Mouse (Mus musculus) heart, postnatal 36 days (tissue): ENCODE data around the gene Cnih3. TPM values are rescaled to one million over a fixed set of nuclear protein-coding genes. Genes with fewer than 3 reads are reported as not detected.

Experiments
- DNase-seq, 2 experiments: peaks; one replicate each; pipeline ENCODE4 v3.0.0; 2021 to 2022
- intact Hi-C: fragments of 180-260 bp; cut with DNase I; formaldehyde crosslinking; loops from one replicate; pipeline ENCODE4 v1.15.1; 2025
- total RNA-seq, 2 experiments: library from RNA; stranded (reverse); gene quantifications; 2 replicates each; pipeline ENCODE4 v1.2.3; 2021

The Cnih3 gene
- total RNA-seq, 2 experiments from 2014 or later, result not detected

- intact Hi-C loops, result loop anchor here (5.0 kb wide), 1 partner anchor 102 kb away; no protein-coding TSS in a partner anchor
- DNase-seq, result peak; percentile 34 to 35
Measured at GRCm38 (mm10) chr1:181445630-181446257, 93.3 kb downstream of the Cnih3 start.

GRCm38 (mm10) chr1:181446591-181447114 is 94.2 kb downstream of the Cnih3 start:
- intact Hi-C loops, result loop anchor here (5.0 kb wide), 1 partner anchor 101 kb away; no protein-coding TSS in a partner anchor
- no peak for DNase-seq

DNA sequence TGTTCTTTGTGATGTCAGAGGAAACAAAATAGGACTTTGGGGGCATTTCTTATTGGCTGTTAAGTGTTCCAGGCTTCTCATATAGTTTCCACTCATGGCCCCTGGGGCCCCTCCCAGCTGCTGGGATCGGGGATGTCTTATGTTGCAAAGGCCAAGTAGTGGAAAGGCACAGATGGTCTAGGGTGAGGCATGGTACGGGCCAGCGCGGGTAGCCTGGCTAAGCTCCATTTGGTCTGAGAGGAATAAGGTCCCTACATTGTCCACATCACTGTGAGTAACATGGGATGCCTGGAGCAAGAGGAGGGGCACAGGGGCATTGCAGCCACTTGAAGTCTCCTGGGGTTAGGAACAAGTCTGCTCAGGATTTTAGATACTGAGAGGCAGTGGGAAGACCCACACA is 95.1 kb downstream of the Cnih3 start:
- no peak for DNase-seq
- intact Hi-C loops, result loop anchor here (5.0 kb wide), 1 partner anchor 100 kb away; no protein-coding TSS in a partner anchor

GRCm38 (mm10) chr1:181448041-181448440 is 95.6 kb downstream of the Cnih3 start:
- intact Hi-C loops, result loop anchor here (5.0 kb wide), 1 partner anchor 99 kb away; no protein-coding TSS in a partner anchor
- no peak for DNase-seq

- DNase-seq, result no peak
- intact Hi-C loops, result no loop called here
Measured at GRCm38 (mm10) chr1:181453106-181453505, 100.7 kb downstream of the Cnih3 start.

- intact Hi-C loops, result no loop called here
- no peak for DNase-seq
Measured at GRCm38 (mm10) chr1:181456911-181457310, 104.5 kb downstream of the Cnih3 start.

- intact Hi-C loops, result no loop called here
- no peak for DNase-seq
Measured at GRCm38 (mm10) chr1:181459431-181460105, 107.1 kb downstream of the Cnih3 start.

- intact Hi-C loops, result no loop called here
- DNase-seq, result no peak
Measured at GRCm38 (mm10) chr1:181460283-181460682, 107.9 kb downstream of the Cnih3 start.

GRCm38 (mm10) chr1:181461484-181461883 is 109.1 kb downstream of the Cnih3 start:
- intact Hi-C loops, result no loop called here
- DNase-seq, result peak in 1 of 2 experiments; percentile 11

- intact Hi-C loops, result no loop called here
- no peak for DNase-seq
Measured at GRCm38 (mm10) chr1:181462051-181462905, 109.8 kb downstream of the Cnih3 start.

- intact Hi-C loops, result no loop called here
- no peak for DNase-seq
Measured at GRCm38 (mm10) chr1:181462906-181463179, 110.4 kb downstream of the Cnih3 start.

DNA sequence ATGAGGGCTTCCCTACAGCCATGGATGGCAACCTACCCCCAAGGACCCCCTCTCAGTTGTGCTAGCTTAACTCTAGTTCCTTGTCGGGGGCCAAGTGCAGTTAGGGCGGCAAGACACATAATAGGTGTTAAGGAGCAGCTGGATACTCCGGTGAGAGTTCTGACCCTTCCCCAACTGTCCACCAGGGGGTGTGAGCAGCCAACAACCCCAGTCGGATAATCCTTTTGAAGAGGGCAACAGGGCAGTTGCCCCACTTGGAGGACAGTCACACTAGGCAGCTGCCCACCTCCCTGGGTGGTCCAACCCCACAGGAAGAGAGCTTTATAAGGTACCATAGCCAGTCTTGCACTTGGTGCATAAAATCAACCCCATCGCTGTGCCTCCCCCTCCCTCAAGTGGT is 112.6 kb downstream of the Cnih3 start:
- peak in 1 of 2 experiments; percentile 13 for DNase-seq
- intact Hi-C loops, result loop anchor here (2.0 kb wide), 1 partner anchor 80 kb away; no protein-coding TSS in a partner anchor

- intact Hi-C loops, result no loop called here
Measured at GRCm38 (mm10) chr1:181466040-181466439, 113.6 kb downstream of the Cnih3 start.

DNA sequence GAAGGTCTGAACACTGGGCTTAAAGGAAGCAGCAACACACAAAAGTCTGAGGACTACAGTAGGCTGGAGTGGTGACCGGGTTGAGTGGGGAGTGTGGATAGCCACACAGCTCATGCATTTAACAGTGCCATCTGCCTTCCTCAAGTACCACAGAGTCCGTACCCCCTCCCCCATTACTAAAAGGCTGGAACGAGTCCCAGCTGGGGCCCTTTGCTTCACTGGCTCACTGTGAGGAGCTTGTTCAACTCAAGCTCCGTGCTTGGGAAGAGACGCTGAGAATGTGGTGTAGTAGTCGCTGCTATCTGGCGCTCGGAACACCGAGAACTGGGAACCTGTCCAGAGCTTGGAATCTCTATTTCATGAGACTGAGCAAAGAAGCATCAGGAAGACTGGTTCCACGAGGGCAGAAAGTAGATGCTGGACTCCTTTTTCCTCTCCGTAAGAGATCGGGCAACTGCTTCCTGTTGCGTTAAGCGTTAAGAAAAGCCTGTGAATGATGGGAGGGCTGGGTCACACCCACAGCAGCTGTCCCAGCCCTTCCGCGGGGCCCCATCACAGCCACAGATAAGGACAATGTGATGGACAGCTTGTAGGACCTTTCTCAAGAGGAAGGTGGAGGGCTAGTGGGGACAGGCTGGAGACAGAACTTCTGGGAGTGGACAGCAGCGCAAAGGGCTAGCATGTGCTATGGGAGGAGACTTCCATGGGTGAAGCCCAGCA is 114.3 kb downstream of the Cnih3 start:
- intact Hi-C loops, result no loop called here
- peak in 1 of 2 experiments; percentile 5 for DNase-seq

More at GRCm38 (mm10) chr1:181466040-181466439, 113.6 kb downstream of the Cnih3 start:
- no peak for DNase-seq

- DNase-seq, result no peak
- intact Hi-C loops, result no loop called here
Measured at GRCm38 (mm10) chr1:181467321-181467670, 114.9 kb downstream of the Cnih3 start.

GRCm38 (mm10) chr1:181469415-181469814 is 117.0 kb downstream of the Cnih3 start:
- intact Hi-C loops, result no loop called here
- DNase-seq, result no peak

- DNase-seq, result no peak
- intact Hi-C loops, result no loop called here
Measured at GRCm38 (mm10) chr1:181476141-181476540, 123.7 kb downstream of the Cnih3 start.

DNA sequence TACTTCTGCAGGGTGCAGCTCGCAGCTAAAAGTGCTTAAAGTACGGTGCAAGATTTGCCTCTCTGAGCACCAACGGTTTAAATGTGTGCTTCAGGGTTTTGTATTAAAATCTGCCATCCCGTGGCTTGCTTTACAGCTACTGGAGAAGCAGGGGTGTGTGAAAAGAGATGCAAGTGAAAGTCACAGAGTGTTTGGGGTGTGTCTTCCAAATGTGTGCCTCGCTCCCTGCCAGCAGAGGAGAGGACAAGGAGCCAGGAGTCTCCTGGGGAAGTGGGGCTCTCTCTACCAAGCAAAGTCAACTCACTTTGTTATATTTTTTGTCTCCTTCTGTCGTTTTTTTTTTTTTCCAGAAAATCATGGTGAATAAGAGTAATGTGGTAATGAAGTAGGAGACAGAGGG is 124.1 kb downstream of the Cnih3 start:
- intact Hi-C loops, result no loop called here
- no peak for DNase-seq

DNA sequence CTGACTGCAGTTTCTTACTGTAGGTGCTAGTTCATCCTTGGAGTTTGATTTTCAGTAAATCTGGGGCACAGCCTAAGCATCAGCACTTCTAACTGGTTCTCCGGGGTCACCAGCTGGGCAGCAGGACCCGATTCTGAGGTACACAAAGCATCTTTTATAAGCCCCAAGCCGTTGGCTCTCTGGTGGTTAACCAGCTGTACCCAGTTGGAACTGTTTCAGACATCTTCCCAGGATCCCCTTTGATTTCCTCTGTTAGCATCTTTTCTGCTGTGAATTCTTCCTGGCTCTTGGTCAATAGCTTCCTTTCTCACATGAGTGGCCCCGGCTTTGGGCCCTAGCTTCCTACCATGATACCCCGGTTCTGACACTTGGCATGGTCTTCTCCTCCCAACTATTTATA is 132.3 kb downstream of the Cnih3 start:
- no peak for DNase-seq
- intact Hi-C loops, result no loop called here

GRCm38 (mm10) chr1:181503471-181503870 is 151.0 kb downstream of the Cnih3 start:
- intact Hi-C loops, result no loop called here
- DNase-seq, result no peak
